Mouse (Mus musculus): ENCODE results near the gene Ttyh2. TPM values are rescaled to one million over a fixed set of nuclear protein-coding genes. Genes with fewer than 3 reads are reported as not detected.
"Not testable (repeated sequence)": the region's sequence is repeated elsewhere in the genome, so short reads cannot be mapped to it uniquely, and the experiment has no call there.

Gene Ttyh2
- polyA plus RNA-seq, 1 experiment from 2014 or later = 31.6 TPM

- no peak for ATAC-seq
- Histone ChIP-seq H3K27me3 (replicated peaks; ENCODE audit: control insufficient read depth, insufficient read depth, low read length) (0 out of 2 replicates have a peak, but pooled peaks cover 2% of the 10 kb centered on the region), H3K9ac (ENCODE audit: low read depth, low read length) (no peak overlapping the region), H3K36me3 (ENCODE audit: control insufficient read depth, insufficient read depth, low read length) (peaks cover 11% of the 10 kb centered on the region), H3K4me1 (ENCODE audit: control insufficient read depth, insufficient read depth, low read depth, low read length) (peaks cover 20% of the 10 kb centered on the region), H3K9me3 (ENCODE audit: control insufficient read depth, low read length) (no peaks in the 10 kb centered on the region), H3K4me2 (ENCODE audit: low read length) (no peak overlapping the region), H3K4me3 (ENCODE audit: low read length) (no peak overlapping the region), H3K27ac (ENCODE audit: low read depth, low read length) (no peak overlapping the region)
- 13% methylated on average over 13 of the region's 13 CpGs for WGBS
These were observed 8.4 kb upstream of the Ttyh2 start for GRCm38 (mm10) chr11:114666786-114667185.

- Histone ChIP-seq H3K27me3 (replicated peaks; ENCODE audit: control insufficient read depth, insufficient read depth, low read length) (0 out of 2 replicates have a peak, but pooled peaks cover 2% of the 10 kb centered on the region), H3K4me1 (ENCODE audit: control insufficient read depth, insufficient read depth, low read depth, low read length) (peaks cover 20% of the 10 kb centered on the region), H3K9me3 (ENCODE audit: control insufficient read depth, low read length) (no peaks in the 10 kb centered on the region), H3K9ac (ENCODE audit: low read depth, low read length) (no peak overlapping the region), H3K27ac (ENCODE audit: low read depth, low read length) (no peak overlapping the region), H3K4me2 (ENCODE audit: low read length) (no peak overlapping the region), H3K4me3 (ENCODE audit: low read length) (no peak overlapping the region), H3K36me3 (ENCODE audit: control insufficient read depth, insufficient read depth, low read length) (peaks cover 17% of the 10 kb centered on the region)
- WGBS = 53% methylated on average over 17 of the region's 18 CpGs
- no peak for ATAC-seq
These were observed 7.8 kb upstream of the Ttyh2 start for GRCm38 (mm10) chr11:114667236-114667931.

GRCm38 (mm10) chr11:114667932-114668285 lies 7.3 kb upstream of the Ttyh2 start:
- Histone ChIP-seq H3K4me1 (ENCODE audit: control insufficient read depth, insufficient read depth, low read depth, low read length) (peaks cover 20% of the 10 kb centered on the region), H3K36me3 (ENCODE audit: control insufficient read depth, insufficient read depth, low read length) (peaks cover 20% of the 10 kb centered on the region)
- WGBS = 24% methylated on average over 11 of the region's 11 CpGs
- not testable (repeated sequence) for H3K4me3 ChIP-seq (ENCODE audit: low read length); H3K27ac ChIP-seq (ENCODE audit: low read depth, low read length); H3K9me3 ChIP-seq (ENCODE audit: control insufficient read depth, low read length); ATAC-seq; H3K4me2 ChIP-seq (ENCODE audit: low read length); H3K9ac ChIP-seq (ENCODE audit: low read depth, low read length); H3K27me3 ChIP-seq (replicated peaks; ENCODE audit: control insufficient read depth, insufficient read depth, low read length)

- WGBS = 3% methylated on average over 21 of the region's 21 CpGs
- Histone ChIP-seq H3K4me1 (ENCODE audit: control insufficient read depth, insufficient read depth, low read depth, low read length) (peaks cover 20% of the 10 kb centered on the region), H3K9me3 (ENCODE audit: control insufficient read depth, low read length) (no peaks in the 10 kb centered on the region), H3K27me3 (replicated peaks; ENCODE audit: control insufficient read depth, insufficient read depth, low read length) (0 out of 2 replicates have a peak, but pooled peaks cover 2% of the 10 kb centered on the region), H3K27ac (ENCODE audit: low read depth, low read length) (peak within 1 kb of the TSS; percentile 91), H3K36me3 (ENCODE audit: control insufficient read depth, insufficient read depth, low read length) (peaks cover 23% of the 10 kb centered on the region), H3K4me3 (ENCODE audit: low read length) (peak within 1 kb of the TSS; percentile 93), H3K4me2 (ENCODE audit: low read length) (peak within 1 kb of the TSS; percentile 97), H3K9ac (ENCODE audit: low read depth, low read length) (peak within 1 kb of the TSS; percentile 91)
- ATAC-seq = peak; percentile 82
These were observed 6.9 kb upstream of the Ttyh2 start, which contains the start of gene Rpl38 for GRCm38 (mm10) chr11:114668301-114668710. Rpl38 (plus strand) TSS chr11:114668524.

- peak overlapping the region; percentile 91 for H3K27ac ChIP-seq (ENCODE audit: low read depth, low read length)
- peak overlapping the region; percentile 91 for H3K9ac ChIP-seq (ENCODE audit: low read depth, low read length)
- H3K4me1 ChIP-seq (ENCODE audit: control insufficient read depth, insufficient read depth, low read depth, low read length) = peaks cover 20% of the 10 kb centered on the region
- H3K4me3 ChIP-seq (ENCODE audit: low read length) = peak overlapping the region; percentile 93
- H3K27me3 ChIP-seq (replicated peaks; ENCODE audit: control insufficient read depth, insufficient read depth, low read length) = 0 out of 2 replicates have a peak, but pooled peaks cover 2% of the 10 kb centered on the region
- H3K36me3 ChIP-seq (ENCODE audit: control insufficient read depth, insufficient read depth, low read length) = peaks cover 25% of the 10 kb centered on the region
- peak overlapping the region; percentile 97 for H3K4me2 ChIP-seq (ENCODE audit: low read length)
- no peaks in the 10 kb centered on the region for H3K9me3 ChIP-seq (ENCODE audit: control insufficient read depth, low read length)
- WGBS = under 1% methylated on average over 60 of the region's 60 CpGs
- ATAC-seq = peak; percentile 79
These were observed 6.2 kb upstream of the Ttyh2 start for GRCm38 (mm10) chr11:114668741-114669623.

- Histone ChIP-seq H3K27ac (ENCODE audit: low read depth, low read length) (peak overlapping the region; percentile 91), H3K4me3 (ENCODE audit: low read length) (peak overlapping the region; percentile 93), H3K4me2 (ENCODE audit: low read length) (peak overlapping the region; percentile 97), H3K36me3 (ENCODE audit: control insufficient read depth, insufficient read depth, low read length) (peaks cover 25% of the 10 kb centered on the region), H3K9me3 (ENCODE audit: control insufficient read depth, low read length) (no peaks in the 10 kb centered on the region), H3K9ac (ENCODE audit: low read depth, low read length) (peak overlapping the region; percentile 91), H3K27me3 (replicated peaks; ENCODE audit: control insufficient read depth, insufficient read depth, low read length) (0 out of 2 replicates have a peak, but pooled peaks cover 2% of the 10 kb centered on the region), H3K4me1 (ENCODE audit: control insufficient read depth, insufficient read depth, low read depth, low read length) (peaks cover 20% of the 10 kb centered on the region)
- no peak for ATAC-seq
- WGBS = 22% methylated on average over 12 of the region's 12 CpGs
These were observed 5.5 kb upstream of the Ttyh2 start for GRCm38 (mm10) chr11:114669651-114670168.

- Histone ChIP-seq H3K4me2 (ENCODE audit: low read length) (no peak overlapping the region), H3K27ac (ENCODE audit: low read depth, low read length) (no peak overlapping the region), H3K9ac (ENCODE audit: low read depth, low read length) (no peak overlapping the region), H3K27me3 (replicated peaks; ENCODE audit: control insufficient read depth, insufficient read depth, low read length) (peaks cover 5% of the 10 kb centered on the region), H3K4me1 (ENCODE audit: control insufficient read depth, insufficient read depth, low read depth, low read length) (peaks cover 32% of the 10 kb centered on the region), H3K9me3 (ENCODE audit: control insufficient read depth, low read length) (no peaks in the 10 kb centered on the region), H3K4me3 (ENCODE audit: low read length) (no peak overlapping the region), H3K36me3 (ENCODE audit: control insufficient read depth, insufficient read depth, low read length) (peaks cover 25% of the 10 kb centered on the region)
- 93% methylated on average over 5 of the region's 5 CpGs for WGBS
- ATAC-seq = no peak
These were observed 4.1 kb upstream of the Ttyh2 start for GRCm38 (mm10) chr11:114671147-114671546.

DNA sequence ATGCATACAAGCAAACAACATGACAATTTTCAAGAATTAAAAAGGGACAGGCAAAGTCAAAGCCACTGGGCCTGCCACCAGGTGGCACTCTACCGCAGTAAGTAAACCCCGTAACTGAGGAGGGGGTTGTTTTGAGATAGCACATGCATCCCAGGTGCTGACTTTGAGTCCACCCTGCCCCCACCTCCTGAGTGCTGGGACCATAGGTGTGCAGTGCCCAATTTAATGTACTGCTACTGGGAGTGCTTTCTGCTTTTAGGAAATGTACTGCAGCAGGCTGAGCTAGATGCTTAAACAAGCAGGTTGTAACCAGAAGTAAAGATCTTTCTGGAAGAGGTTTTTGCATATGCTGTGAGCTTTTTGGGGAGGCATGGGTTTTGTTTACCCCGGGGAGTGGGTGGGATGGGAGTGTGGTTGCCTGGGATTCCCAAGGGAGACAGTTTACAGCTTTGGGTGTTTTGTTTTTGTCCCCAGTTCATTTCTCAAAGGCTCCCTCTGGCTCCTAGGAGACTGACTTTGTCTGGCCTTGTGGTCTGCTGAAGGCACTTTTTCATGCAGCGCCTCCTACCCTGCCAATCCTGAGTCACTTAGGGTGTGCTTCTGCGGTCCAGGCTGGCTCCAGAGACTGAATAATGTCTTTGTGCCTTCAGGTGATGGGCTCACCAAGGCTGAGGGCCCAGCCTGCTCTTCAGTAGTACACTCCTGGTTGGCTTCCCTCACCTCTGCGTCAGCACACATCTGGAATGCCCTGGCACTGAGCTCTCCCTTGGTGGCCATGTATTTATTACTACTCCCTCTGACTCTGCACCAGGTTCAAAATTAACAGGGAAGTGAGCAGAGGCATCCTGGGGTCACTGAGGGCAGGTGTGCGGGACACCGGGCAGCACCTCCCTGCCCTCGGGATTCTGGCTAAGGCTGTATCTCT lies 2.2 kb upstream of the Ttyh2 start:
- Histone ChIP-seq H3K27ac (ENCODE audit: low read depth, low read length) (no peak overlapping the region), H3K4me3 (ENCODE audit: low read length) (no peak overlapping the region), H3K27me3 (replicated peaks; ENCODE audit: control insufficient read depth, insufficient read depth, low read length) (peaks cover 10% of the 10 kb centered on the region), H3K4me1 (ENCODE audit: control insufficient read depth, insufficient read depth, low read depth, low read length) (peaks cover 37% of the 10 kb centered on the region), H3K4me2 (ENCODE audit: low read length) (no peak overlapping the region), H3K36me3 (ENCODE audit: control insufficient read depth, insufficient read depth, low read length) (peaks cover 25% of the 10 kb centered on the region), H3K9me3 (ENCODE audit: control insufficient read depth, low read length) (no peaks in the 10 kb centered on the region), H3K9ac (ENCODE audit: low read depth, low read length) (no peak overlapping the region)
- ATAC-seq = 0 out of 2 replicates have a peak, but pooled peaks have one; percentile 4
- WGBS = 58% methylated on average over 9 of the region's 9 CpGs
